Mouse (Mus musculus) heart, adult 2 months (tissue): ENCODE data around the gene 4833427G06Rik.

ENCODE experiments used
- CTCF ChIP-seq: fragments of 200-600 bp; IDR thresholded peaks from 2 replicates; pipeline ENCODE4 v1.8.1; 2022; ENCODE audit warnings: antibody characterized with exemption, mild to moderate bottlenecking, moderate library complexity
- EP300 ChIP-seq: fragments of 200-500 bp; IDR thresholded peaks from 2 replicates; pipeline ENCODE4 v1.6.1; 2011; ENCODE audit warnings: low read depth, low read length, control low read depth; ENCODE audit not compliant: insufficient read depth

DNA sequence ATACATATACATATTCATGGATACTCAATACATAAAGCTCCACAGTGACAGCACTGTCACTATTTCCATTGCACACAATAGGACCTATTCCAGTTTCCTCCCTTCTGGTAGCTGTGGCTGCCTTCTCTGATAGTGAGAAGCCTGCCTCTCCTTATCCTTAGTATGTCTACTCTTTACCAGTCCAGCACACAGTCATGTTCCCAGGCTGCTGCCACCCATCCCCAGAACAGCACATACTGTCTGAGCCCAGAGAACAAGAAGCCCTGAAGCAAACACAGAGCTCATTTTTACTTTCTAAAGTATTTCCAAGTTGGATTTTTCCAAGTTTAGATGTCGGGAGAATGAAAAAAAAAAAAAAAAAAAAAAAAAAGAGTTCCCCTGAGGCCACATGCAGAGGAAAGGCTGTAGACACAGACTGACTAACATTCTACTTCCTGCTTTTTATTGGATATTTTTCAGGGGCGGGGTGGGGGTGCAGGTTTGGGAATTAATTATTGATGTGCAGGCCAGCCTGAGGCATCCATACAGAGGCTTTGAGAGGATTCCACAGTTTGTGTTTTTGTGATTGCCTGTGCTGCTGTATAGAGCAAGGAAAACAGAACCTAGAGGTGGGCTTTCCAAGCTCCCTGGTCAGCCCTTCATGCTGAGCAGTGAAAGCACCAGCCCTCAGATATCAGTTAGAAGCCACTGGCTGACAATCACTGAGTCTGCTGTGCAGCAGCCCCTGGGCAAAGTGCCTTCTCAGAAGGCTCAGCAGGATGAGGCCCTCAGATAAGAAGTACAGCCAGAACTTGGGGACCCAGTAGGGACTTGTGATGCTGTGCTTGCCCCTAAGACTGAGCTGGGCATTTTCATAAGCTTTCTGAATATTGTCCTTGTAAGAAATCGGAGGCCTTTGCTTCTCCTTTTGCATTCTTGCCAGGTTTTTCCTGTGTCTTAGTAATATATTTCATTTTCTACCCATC is 45.2 kb downstream of the 4833427G06Rik start:
- no peak for TF ChIP-seq EP300
- no peak for TF ChIP-seq CTCF
